Mouse (Mus musculus) stomach, postnatal 0 days (tissue): ENCODE results near the gene Nfib. TPM values are rescaled to one million over a fixed set of nuclear protein-coding genes. Genes with fewer than 3 reads are reported as not detected.
A peak's percentile ranks its signal among the peaks of the same experiment; 100 is the strongest.

Experiments used
- ATAC-seq: fragments of 200-750 bp; cut with Nextera tagmentation; 2 replicates; pipeline ENCODE4 v1.8.0; 2017; ENCODE audit not compliant: low FRiP score, low TSS enrichment
- DNase-seq: peaks from one replicate; pipeline ENCODE4 v3.0.0-alpha.2; 2016; ENCODE audit warnings: low spot score
- H3K27ac ChIP-seq: fragments of 300-500 bp; sonication (generic); replicated peaks from 2 replicates; pipeline ENCODE4 v1.5.1; 2014; ENCODE audit warnings: mild to moderate bottlenecking, control low read depth
- H3K27me3 ChIP-seq: fragments of 300-500 bp; sonication (generic); 2 replicates; pipeline ENCODE4 v1.6.1; 2014; ENCODE audit warnings: low read length; ENCODE audit not compliant: control insufficient read depth, insufficient read depth
- H3K36me3 ChIP-seq: fragments of 300-500 bp; sonication (generic); 2 replicates; pipeline ENCODE4 v1.6.1; 2014; ENCODE audit warnings: low read length, mixed read lengths; ENCODE audit not compliant: control insufficient read depth, insufficient read depth
- H3K4me1 ChIP-seq: fragments of 300-500 bp; sonication (generic); replicated peaks from 2 replicates; pipeline ENCODE4 v1.6.1; 2014; ENCODE audit warnings: antibody characterized with exemption; ENCODE audit not compliant: control insufficient read depth, insufficient read depth
- H3K4me2 ChIP-seq: fragments of 300-500 bp; sonication (generic); replicated peaks from 2 replicates; pipeline ENCODE4 v1.6.1; 2014; ENCODE audit warnings: low read depth, mild to moderate bottlenecking, control low read depth, moderate library complexity
- H3K4me3 ChIP-seq: fragments of 300-500 bp; sonication (generic); 2 replicates; pipeline ENCODE4 v1.5.1; 2014; ENCODE audit warnings: low read depth, low read length, control low read depth
- H3K9ac ChIP-seq: fragments of 300-500 bp; sonication (generic); 2 replicates; pipeline ENCODE4 v1.6.1; 2014; ENCODE audit warnings: mild to moderate bottlenecking, low read length, control low read depth, mixed read lengths
- H3K9me3 ChIP-seq: fragments of 300-500 bp; sonication (generic); 2 replicates; pipeline ENCODE4 v1.6.1; 2016; ENCODE audit warnings: low read length; ENCODE audit not compliant: control insufficient read depth
- CTCF ChIP-seq: IDR thresholded peaks from 2 replicates; pipeline ENCODE4 v1.5.1; 2016; ENCODE audit warnings: antibody characterized with exemption, low read depth, mild to moderate bottlenecking, moderate library complexity
- EP300 ChIP-seq: optimal IDR thresholded peaks from 2 replicates; pipeline ENCODE3; 2016; ENCODE audit warnings: antibody characterized with exemption
- WGBS: fragments of 180-500 bp; shearing (Covaris S2); extraction: QIAGEN DNeasy Blood & Tissue Kit; methylation state at CpG from one replicate; pipeline ENCODE4 v1.1.7; 2014; 5-methylcytosine and 5-hydroxymethylcytosine counted together
- polyA plus RNA-seq: library from polyadenylated mRNA; unstranded; fragments of >200 nt; fragmentation: Nextera tagmentation; extraction: Ambion mirVana; gene quantifications from 2 replicates; pipeline ENCODE4 v1.2.1, GENCODE M21; 2015

The Nfib gene
- polyA plus RNA-seq, 1 experiment from 2014 or later, result 19.9 TPM

DNA sequence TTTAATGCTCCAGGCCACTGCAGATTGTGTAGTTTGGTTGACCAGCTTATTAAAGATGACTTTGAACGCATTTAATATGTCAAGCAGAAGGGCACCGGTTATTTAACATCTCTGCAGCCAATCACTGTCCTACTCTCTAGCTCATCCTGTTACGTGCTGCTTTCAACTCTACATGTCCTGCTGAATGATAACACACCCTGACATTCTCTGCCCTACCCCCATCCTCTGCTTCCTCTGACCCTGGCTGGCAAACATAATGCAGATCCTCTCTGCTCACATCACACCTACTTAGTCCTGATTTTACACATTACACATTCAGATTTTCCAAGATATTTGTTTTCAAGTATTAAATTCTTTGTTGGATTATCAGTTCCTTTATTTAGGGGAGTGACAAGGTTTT lies 343.3 kb downstream of the Nfib start:
- no peaks in the 10 kb centered on the region for H3K36me3 ChIP-seq
- no peaks in the 10 kb centered on the region for H3K27me3 ChIP-seq
- WGBS, result 74% methylated on average over 3 of the region's 3 CpGs
- no peak for ATAC-seq
- no peaks in the 10 kb centered on the region for H3K9me3 ChIP-seq
- TF ChIP-seq EP300 (no peak), CTCF (no peak)
- no peaks in the 10 kb centered on the region for H3K4me1 ChIP-seq
- no peak overlapping the region for H3K4me3 ChIP-seq
- H3K4me2 ChIP-seq, result no peak overlapping the region
- no peak overlapping the region for H3K9ac ChIP-seq
- DNase-seq, result no peak
- H3K27ac ChIP-seq, result no peak overlapping the region

- no peaks in the 10 kb centered on the region for H3K9me3 ChIP-seq
- H3K4me2 ChIP-seq, result no peak overlapping the region
- no peaks in the 10 kb centered on the region for H3K4me1 ChIP-seq
- DNase-seq, result no peak
- TF ChIP-seq CTCF, result no peak
- H3K27ac ChIP-seq, result no peak overlapping the region
- ATAC-seq, result no peak
- H3K27me3 ChIP-seq, result no peaks in the 10 kb centered on the region
- H3K9ac ChIP-seq, result no peak overlapping the region
- WGBS, result 56% methylated on average over 4 of the region's 4 CpGs
- no peak overlapping the region for H3K4me3 ChIP-seq
- H3K36me3 ChIP-seq, result no peaks in the 10 kb centered on the region
Measured at GRCm38 (mm10) chr4:82360081-82360511, 345.5 kb downstream of the Nfib start.

DNA sequence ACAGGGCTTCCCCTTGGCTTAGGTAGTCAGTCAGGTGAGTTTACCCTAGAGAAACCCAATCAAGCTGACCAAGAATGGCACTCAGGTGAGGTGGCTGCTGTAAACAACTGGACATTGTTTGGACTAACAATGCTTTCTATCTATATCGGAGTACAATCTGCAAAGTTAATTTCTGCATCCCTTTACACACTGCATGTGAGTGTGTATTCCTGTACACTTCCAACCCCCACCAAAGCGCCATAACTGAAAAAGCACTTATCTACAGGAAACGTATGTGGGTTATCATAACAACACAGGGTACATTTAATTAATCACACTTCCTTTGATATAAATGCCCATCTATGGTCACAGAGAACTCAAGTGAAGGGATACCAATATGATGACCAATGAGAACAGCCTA lies 346.4 kb downstream of the Nfib start:
- peak; percentile 40 for TF ChIP-seq EP300
- no peak for TF ChIP-seq CTCF
- WGBS, result 80% methylated on average over 3 of the region's 3 CpGs
- Histone ChIP-seq H3K27ac (no peak overlapping the region), H3K9ac (no peak overlapping the region), H3K4me2 (no peak overlapping the region), H3K36me3 (no peaks in the 10 kb centered on the region), H3K9me3 (no peaks in the 10 kb centered on the region), H3K4me3 (no peak overlapping the region), H3K4me1 (no peaks in the 10 kb centered on the region), H3K27me3 (no peaks in the 10 kb centered on the region)
- DNase-seq, result no peak
- ATAC-seq, result no peak

GRCm38 (mm10) chr4:82349006-82349405 lies 356.5 kb downstream of the Nfib start:
- Histone ChIP-seq H3K4me3 (no peak overlapping the region), H3K4me2 (no peak overlapping the region), H3K27ac (no peak overlapping the region), H3K36me3 (no peaks in the 10 kb centered on the region), H3K9ac (no peak overlapping the region), H3K9me3 (no peaks in the 10 kb centered on the region), H3K4me1 (0 out of 2 replicates have a peak, but pooled peaks cover 5% of the 10 kb centered on the region), H3K27me3 (no peaks in the 10 kb centered on the region)
- TF ChIP-seq EP300, result no peak
- no peak for TF ChIP-seq CTCF
- ATAC-seq (no peak), DNase-seq (no peak)
- 85% methylated on average over 1 of the region's 1 CpGs for WGBS

DNA sequence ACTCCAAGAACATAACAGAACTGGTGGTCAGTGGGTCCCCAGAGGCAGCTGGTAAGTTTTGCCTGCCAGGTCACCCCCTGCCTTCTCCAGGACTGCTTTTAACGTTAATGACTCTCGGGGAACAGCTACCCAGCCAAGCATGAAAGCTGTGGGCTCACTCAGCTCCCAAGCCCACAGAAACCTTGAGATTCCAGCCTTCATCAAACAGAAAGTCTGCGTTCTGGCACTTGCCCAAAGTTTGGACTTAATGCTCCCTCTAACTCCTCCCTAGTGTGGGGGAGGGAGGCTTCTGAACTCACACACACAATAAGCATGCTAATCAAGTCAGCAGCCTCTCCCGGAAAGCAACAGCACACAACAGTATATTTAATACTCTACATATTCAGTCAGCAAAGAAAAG lies 360.8 kb downstream of the Nfib start:
- H3K36me3 ChIP-seq, result no peaks in the 10 kb centered on the region
- H3K27me3 ChIP-seq, result no peaks in the 10 kb centered on the region
- no peak for TF ChIP-seq CTCF
- TF ChIP-seq EP300, result no peak
- no peak overlapping the region for H3K4me3 ChIP-seq
- 0 out of 2 replicates have a peak, but pooled peaks cover 5% of the 10 kb centered on the region for H3K4me1 ChIP-seq
- no peaks in the 10 kb centered on the region for H3K9me3 ChIP-seq
- DNase-seq (peak; percentile 77), ATAC-seq (peak; percentile 83)
- H3K4me2 ChIP-seq, result peak overlapping the region; percentile 12; the same call in 1 of the 2 replicates
- no peak overlapping the region for H3K9ac ChIP-seq
- H3K27ac ChIP-seq, result peak overlapping the region; percentile 61
- 9% methylated on average over 4 of the region's 4 CpGs for WGBS

GRCm38 (mm10) chr4:82344224-82344623 lies 361.3 kb downstream of the Nfib start:
- no peak overlapping the region for H3K4me3 ChIP-seq
- no peak for ATAC-seq
- H3K4me1 ChIP-seq, result 0 out of 2 replicates have a peak, but pooled peaks cover 5% of the 10 kb centered on the region
- H3K9me3 ChIP-seq, result no peaks in the 10 kb centered on the region
- no peaks in the 10 kb centered on the region for H3K27me3 ChIP-seq
- no peak overlapping the region for H3K27ac ChIP-seq
- no peak overlapping the region for H3K9ac ChIP-seq
- DNase-seq, result no peak
- H3K4me2 ChIP-seq, result no peak overlapping the region
- H3K36me3 ChIP-seq, result no peaks in the 10 kb centered on the region
- 77% methylated on average over 6 of the region's 6 CpGs for WGBS
- TF ChIP-seq EP300 (no peak), CTCF (no peak)
